Mouse (Mus musculus) ZHBTc4 (cell line): ENCODE data around the gene Grap2.

Experiments
- DNase-seq: peaks from one replicate; pipeline ENCODE4 v3.0.0-alpha.2; 2011; ENCODE audit warnings: low read depth, low spot score

Gene Grap2

GRCm38 (mm10) chr15:80634391-80635193 lies 62.2 kb downstream of the Grap2 start:
- DNase-seq, result peak; percentile 87

GRCm38 (mm10) chr15:80636757-80637372 lies 64.5 kb downstream of the Grap2 start:
- no peak for DNase-seq

- no peak for DNase-seq
Observed at GRCm38 (mm10) chr15:80639071-80639702, 66.8 kb downstream of the Grap2 start.

- no peak for DNase-seq
Observed at GRCm38 (mm10) chr15:80639874-80640273, 67.5 kb downstream of the Grap2 start.

GRCm38 (mm10) chr15:80641702-80642435 lies 69.5 kb downstream of the Grap2 start:
- DNase-seq, result no peak

GRCm38 (mm10) chr15:80645006-80645797 lies 72.8 kb downstream of the Grap2 start:
- DNase-seq, result no peak

- DNase-seq, result peak; percentile 39
Observed at GRCm38 (mm10) chr15:80648977-80649606, 76.7 kb downstream of the Grap2 start.

- DNase-seq, result no peak
Observed at GRCm38 (mm10) chr15:80650412-80650811, 78.0 kb downstream of the Grap2 start.

GRCm38 (mm10) chr15:80653865-80654264 lies 81.5 kb downstream of the Grap2 start:
- no peak for DNase-seq

- DNase-seq, result no peak
Observed at GRCm38 (mm10) chr15:80658815-80659471, 86.5 kb downstream of the Grap2 start.

- DNase-seq, result no peak
Observed at GRCm38 (mm10) chr15:80660963-80661362, 88.6 kb downstream of the Grap2 start.

GRCm38 (mm10) chr15:80664444-80664843 lies 92.0 kb downstream of the Grap2 start:
- DNase-seq, result no peak

- DNase-seq, result peak; percentile 61
Observed at GRCm38 (mm10) chr15:80671295-80672252, 99.2 kb downstream of the Grap2 start, which contains the start of gene Fam83f. Gene Fam83f (plus strand): TSS chr15:80671847.

GRCm38 (mm10) chr15:80672810-80673209 lies 100.4 kb downstream of the Grap2 start:
- DNase-seq, result no peak

- no peak for DNase-seq
Observed at GRCm38 (mm10) chr15:80673337-80674095, 101.1 kb downstream of the Grap2 start.

- DNase-seq, result no peak
Observed at GRCm38 (mm10) chr15:80674700-80675099, 102.3 kb downstream of the Grap2 start.

GRCm38 (mm10) chr15:80679515-80680215 lies 107.3 kb downstream of the Grap2 start:
- no peak for DNase-seq
